Mouse (Mus musculus) heart, embryonic 16.5 days (tissue): ENCODE results near the gene Pigw. TPM values are rescaled to one million over a fixed set of nuclear protein-coding genes. Genes with fewer than 3 reads are reported as not detected.

Experiments
- ATAC-seq: fragments of 200-750 bp; cut with Nextera tagmentation; replicated peaks from 2 replicates; pipeline ENCODE4 v1.8.0; 2017; ENCODE audit warnings: moderate number of reproducible peaks; ENCODE audit not compliant: insufficient read depth, low FRiP score; ENCODE audit errors: extremely low read depth
- H3K27ac ChIP-seq: fragments of 300-500 bp; sonication (generic); 2 replicates; pipeline ENCODE4 v1.5.1; 2014; ENCODE audit warnings: mild to moderate bottlenecking, low read length, control low read depth, moderate library complexity
- H3K27me3 ChIP-seq: fragments of 300-500 bp; sonication (generic); 2 replicates; pipeline ENCODE4 v1.6.1; 2014; ENCODE audit warnings: low read length, mixed read lengths; ENCODE audit not compliant: control insufficient read depth, insufficient read depth
- H3K36me3 ChIP-seq: fragments of 300-500 bp; sonication (generic); 2 replicates; pipeline ENCODE4 v1.6.1; 2014; ENCODE audit not compliant: control insufficient read depth, insufficient read depth
- H3K4me1 ChIP-seq: fragments of 300-500 bp; sonication (generic); 2 replicates; pipeline ENCODE4 v1.6.1; 2014; ENCODE audit warnings: low read length, mixed read lengths; ENCODE audit not compliant: control insufficient read depth, insufficient read depth
- H3K4me2 ChIP-seq: fragments of 300-500 bp; sonication (generic); 2 replicates; pipeline ENCODE4 v1.6.1; 2014; ENCODE audit warnings: low read depth, mild to moderate bottlenecking, control low read depth, low read length
- H3K4me3 ChIP-seq: fragments of 300-500 bp; sonication (generic); 2 replicates; pipeline ENCODE4 v1.5.1; 2014; ENCODE audit warnings: mild to moderate bottlenecking, control low read depth, low read length
- H3K9ac ChIP-seq: fragments of 300-500 bp; sonication (generic); 2 replicates; pipeline ENCODE4 v1.6.1; 2014; ENCODE audit warnings: low read length, control low read depth
- H3K9me3 ChIP-seq: fragments of 300-500 bp; sonication (generic); replicated peaks from 2 replicates; pipeline ENCODE4 v1.6.1; 2016; ENCODE audit warnings: low read length; ENCODE audit not compliant: control insufficient read depth
- WGBS: fragments of 180-500 bp; shearing (Covaris S2); extraction: QIAGEN DNeasy Blood & Tissue Kit; methylation state at CpG from one replicate; pipeline ENCODE4 v1.1.7; 2014; 5-methylcytosine and 5-hydroxymethylcytosine counted together
- polyA plus RNA-seq: library from polyadenylated mRNA; unstranded; fragments of >200 nt; fragmentation: Nextera tagmentation; extraction: Ambion mirVana; gene quantifications from 2 replicates; pipeline ENCODE4 v1.2.1, GENCODE M21; 2015

The Pigw gene
- polyA plus RNA-seq, 1 experiment from 2014 or later, result 2.8 TPM

DNA sequence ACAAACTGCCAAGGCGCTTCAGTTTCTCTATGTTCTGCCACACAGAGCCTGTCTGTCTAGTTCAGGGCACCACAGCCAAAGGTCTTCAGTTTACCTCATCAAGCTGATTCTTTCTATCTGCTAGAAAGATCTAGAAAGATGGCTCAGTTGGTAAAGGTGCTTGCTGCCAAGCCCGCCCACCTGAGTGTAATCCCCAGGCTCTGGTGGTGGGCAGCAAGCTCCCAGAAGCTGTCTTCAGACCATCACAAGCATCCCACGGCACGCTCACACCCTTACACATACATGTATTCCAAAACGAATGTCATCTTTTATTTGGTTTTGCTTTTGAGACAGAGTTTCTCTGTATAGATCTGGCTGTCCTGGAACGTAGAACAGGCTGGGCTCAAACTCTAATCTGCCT, 28.4 kb upstream of the Pigw start:
- Histone ChIP-seq H3K36me3 (peaks cover 56% of the 10 kb centered on the region), H3K9ac (no peak overlapping the region), H3K4me2 (no peak overlapping the region), H3K4me1 (no peaks in the 10 kb centered on the region), H3K9me3 (no peaks in the 10 kb centered on the region), H3K27ac (no peak overlapping the region), H3K4me3 (no peak overlapping the region), H3K27me3 (no peaks in the 10 kb centered on the region)
- ATAC-seq, result no peak
- 85% methylated on average over 6 of the region's 6 CpGs for WGBS

DNA sequence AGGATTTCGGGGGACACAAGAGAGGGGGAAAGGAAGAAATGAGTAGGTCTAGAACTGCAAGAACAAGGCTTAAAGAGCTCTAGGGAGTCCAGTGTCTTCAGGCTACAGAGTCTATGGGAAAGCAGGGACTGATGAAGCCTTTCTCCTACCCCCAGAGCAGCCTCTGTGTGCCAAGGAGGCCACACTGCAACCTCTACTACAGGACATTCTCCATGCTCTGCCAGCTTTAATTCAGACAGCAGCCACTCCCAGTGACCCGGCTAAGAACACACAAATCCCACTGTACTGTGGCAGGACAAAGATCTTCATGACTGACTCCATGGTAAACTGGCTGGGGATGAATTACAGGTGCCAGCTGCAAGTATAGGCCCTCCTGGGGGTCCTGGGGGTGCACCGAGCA, 27.0 kb upstream of the Pigw start:
- WGBS, result 72% methylated on average over 3 of the region's 3 CpGs
- no peak overlapping the region for H3K27ac ChIP-seq
- H3K9ac ChIP-seq, result no peak overlapping the region
- H3K27me3 ChIP-seq, result no peaks in the 10 kb centered on the region
- H3K4me2 ChIP-seq, result no peak overlapping the region
- ATAC-seq, result no peak
- H3K9me3 ChIP-seq, result no peaks in the 10 kb centered on the region
- H3K36me3 ChIP-seq, result peaks cover 64% of the 10 kb centered on the region
- no peaks in the 10 kb centered on the region for H3K4me1 ChIP-seq
- H3K4me3 ChIP-seq, result no peak overlapping the region

DNA sequence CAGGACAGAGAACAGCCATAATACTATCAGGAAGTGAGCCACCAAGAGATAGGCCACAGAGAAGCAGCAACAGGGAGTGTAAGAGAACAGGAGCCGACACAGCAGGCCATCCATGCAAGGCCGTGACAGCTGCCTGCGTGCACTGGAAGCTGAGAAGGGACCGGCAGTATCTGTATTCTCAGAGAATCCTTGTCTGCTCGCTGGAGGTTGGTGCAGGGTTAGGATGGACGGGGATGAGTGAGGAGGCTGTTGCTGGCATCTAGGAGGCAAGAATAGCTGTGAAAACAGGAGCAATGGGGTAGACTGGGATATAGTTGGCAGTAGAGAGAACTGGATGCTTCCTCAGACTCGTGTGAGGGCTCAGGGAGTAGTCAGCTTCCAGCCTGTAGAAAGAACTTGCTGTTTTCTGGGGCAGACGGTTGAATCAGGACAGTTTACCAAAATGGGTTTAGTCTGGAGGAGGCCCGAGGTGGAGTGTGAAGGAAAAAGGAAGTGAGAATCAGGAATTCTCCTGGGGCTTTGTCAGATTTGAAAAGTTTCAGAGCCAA, 24.6 kb upstream of the Pigw start:
- WGBS, result 83% methylated on average over 9 of the region's 9 CpGs
- Histone ChIP-seq H3K27ac (no peak overlapping the region), H3K9me3 (no peaks in the 10 kb centered on the region), H3K36me3 (peaks cover 61% of the 10 kb centered on the region), H3K4me3 (no peak overlapping the region), H3K4me2 (no peak overlapping the region), H3K27me3 (no peaks in the 10 kb centered on the region), H3K4me1 (no peaks in the 10 kb centered on the region), H3K9ac (no peak overlapping the region)
- ATAC-seq, result no peak

DNA sequence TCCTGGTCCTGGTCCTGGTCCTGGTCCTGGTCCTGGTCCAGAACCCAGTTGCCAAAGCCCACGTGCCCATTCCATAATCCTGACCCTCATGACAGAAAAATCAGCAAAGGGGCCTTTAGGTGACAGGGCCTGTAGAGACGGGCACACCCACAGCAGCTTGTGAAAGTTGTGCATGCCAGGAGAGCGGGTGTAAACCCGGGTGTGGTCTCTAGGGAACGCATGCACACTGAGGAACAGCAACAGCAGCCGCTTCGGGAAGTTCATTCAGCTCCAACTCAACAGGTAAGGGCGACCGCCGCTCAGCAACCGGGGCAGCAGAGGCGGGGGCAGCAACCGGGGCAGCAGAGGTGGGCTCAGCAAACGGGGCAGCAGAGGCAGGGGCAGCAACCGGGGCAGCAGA, 13.0 kb upstream of the Pigw start:
- ATAC-seq, result no peak
- Histone ChIP-seq H3K9me3 (no peaks in the 10 kb centered on the region), H3K4me2 (no peak overlapping the region), H3K4me3 (no peak overlapping the region), H3K36me3 (peaks cover 31% of the 10 kb centered on the region), H3K4me1 (no peaks in the 10 kb centered on the region), H3K9ac (no peak overlapping the region), H3K27me3 (no peaks in the 10 kb centered on the region), H3K27ac (no peak overlapping the region)
- 85% methylated on average over 15 of the region's 15 CpGs for WGBS

DNA sequence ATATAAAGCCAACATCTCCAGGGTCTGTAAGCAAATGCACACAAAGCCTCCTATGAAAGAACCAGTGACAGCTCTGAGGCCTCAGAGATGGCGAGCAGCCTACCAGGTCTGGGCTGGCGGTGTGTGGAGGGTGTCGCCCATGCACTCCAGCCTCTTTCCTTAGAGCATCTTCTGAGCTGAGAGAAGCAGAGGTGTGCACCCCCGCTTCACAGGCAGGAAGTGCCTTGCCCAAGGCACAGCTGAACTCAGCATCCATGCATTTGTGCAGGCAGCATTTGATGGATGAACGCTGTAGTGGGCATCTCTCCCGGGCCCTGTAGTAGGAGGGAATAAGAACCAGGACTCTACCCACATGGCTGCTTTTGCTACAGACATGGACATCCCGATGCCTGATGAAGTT, 11.6 kb upstream of the Pigw start:
- no peak overlapping the region for H3K4me2 ChIP-seq
- no peak overlapping the region for H3K27ac ChIP-seq
- no peak overlapping the region for H3K9ac ChIP-seq
- H3K4me1 ChIP-seq, result no peaks in the 10 kb centered on the region
- no peaks in the 10 kb centered on the region for H3K27me3 ChIP-seq
- H3K36me3 ChIP-seq, result peaks cover 31% of the 10 kb centered on the region
- 91% methylated on average over 7 of the region's 7 CpGs for WGBS
- no peak for ATAC-seq
- H3K4me3 ChIP-seq, result no peak overlapping the region
- H3K9me3 ChIP-seq, result no peaks in the 10 kb centered on the region

DNA sequence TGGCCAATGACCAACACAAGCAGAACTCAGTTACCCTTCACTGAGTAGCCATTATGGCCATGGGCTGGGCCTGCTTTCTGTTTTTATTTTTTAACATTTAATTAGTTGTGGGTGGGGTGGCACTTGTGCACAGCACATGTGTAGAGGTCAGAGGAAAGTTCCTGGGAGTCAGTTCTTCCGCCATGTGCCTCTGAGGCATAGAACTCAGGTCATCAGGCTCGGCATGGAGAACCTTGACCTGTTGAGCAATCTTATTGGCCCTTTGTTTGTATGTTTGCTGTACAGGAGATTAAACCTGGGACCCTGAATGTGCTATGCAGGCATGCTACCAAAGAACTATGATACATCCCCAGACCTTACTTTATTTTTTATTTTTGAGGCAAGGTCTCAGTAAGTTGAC, 9.4 kb upstream of the Pigw start:
- Histone ChIP-seq H3K36me3 (peaks cover 43% of the 10 kb centered on the region), H3K4me1 (no peaks in the 10 kb centered on the region), H3K27me3 (no peaks in the 10 kb centered on the region), H3K4me2 (no peak overlapping the region), H3K9me3 (no peaks in the 10 kb centered on the region), H3K4me3 (no peak overlapping the region), H3K9ac (no peak overlapping the region), H3K27ac (no peak overlapping the region)
- 91% methylated on average over 2 of the region's 2 CpGs for WGBS
- no peak for ATAC-seq

DNA sequence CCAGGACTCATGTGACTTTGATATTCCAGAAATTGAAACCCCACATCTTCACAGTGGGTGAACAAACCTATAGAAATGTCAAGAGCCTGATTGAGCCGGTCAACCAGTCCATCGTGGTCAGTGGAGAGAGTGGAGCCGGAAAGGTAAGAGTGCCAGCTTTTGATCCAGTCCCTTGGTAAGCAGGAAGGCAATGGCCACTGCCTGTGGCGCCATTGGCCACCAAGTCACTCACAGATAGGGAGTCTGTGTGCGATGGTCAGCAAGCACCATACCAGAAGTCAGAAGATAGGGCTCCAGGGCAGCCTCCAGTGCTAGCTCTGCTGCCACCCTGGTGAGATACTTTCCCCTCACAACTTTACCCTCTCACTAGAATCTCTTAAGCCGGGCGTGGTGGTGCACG, 7.9 kb upstream of the Pigw start:
- Histone ChIP-seq H3K36me3 (peaks cover 52% of the 10 kb centered on the region), H3K4me2 (no peak overlapping the region), H3K27ac (no peak overlapping the region), H3K4me3 (no peak overlapping the region), H3K9ac (no peak overlapping the region), H3K9me3 (no peaks in the 10 kb centered on the region), H3K4me1 (no peaks in the 10 kb centered on the region), H3K27me3 (no peaks in the 10 kb centered on the region)
- WGBS, result 94% methylated on average over 8 of the region's 8 CpGs
- ATAC-seq, result no peak

DNA sequence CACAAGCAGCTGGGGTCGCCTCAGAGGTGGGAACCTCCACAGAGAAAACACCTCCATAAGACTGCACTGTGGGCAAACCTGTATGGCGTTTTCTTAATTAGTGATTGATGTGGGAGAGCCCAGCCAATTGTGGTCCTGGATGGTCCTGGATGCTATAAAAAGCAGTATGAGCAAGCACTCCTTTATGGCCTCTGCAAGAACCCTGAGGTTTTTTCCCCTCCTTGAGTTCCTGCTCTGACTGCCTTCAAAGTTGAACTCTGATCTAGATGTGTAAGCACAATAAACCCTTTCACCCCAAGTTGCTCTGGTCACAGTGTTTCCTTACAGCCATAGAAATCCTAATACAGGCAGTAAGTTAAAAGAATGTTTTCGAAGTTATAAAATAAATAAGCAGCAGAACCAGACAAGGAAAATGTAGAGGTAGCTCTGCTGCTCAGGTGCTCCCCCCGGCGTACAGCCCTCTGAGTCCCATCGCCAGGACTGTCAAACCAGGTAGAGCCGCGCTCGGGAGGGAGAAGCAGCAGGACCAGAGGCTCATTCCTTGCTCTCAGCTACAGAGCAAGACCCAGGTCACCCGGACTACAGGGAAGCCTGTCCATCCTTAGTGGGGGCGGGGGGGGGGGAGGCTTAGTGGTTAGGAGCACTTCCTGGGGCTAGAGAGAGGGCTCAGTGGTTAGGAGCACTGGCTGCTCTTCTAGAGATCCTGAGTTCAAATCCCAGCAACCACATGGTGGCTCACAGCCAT, 6.9 kb upstream of the Pigw start:
- H3K9ac ChIP-seq, result no peak overlapping the region
- ATAC-seq, result no peak
- H3K4me1 ChIP-seq, result no peaks in the 10 kb centered on the region
- no peak overlapping the region for H3K27ac ChIP-seq
- H3K27me3 ChIP-seq, result no peaks in the 10 kb centered on the region
- no peak overlapping the region for H3K4me2 ChIP-seq
- no peak overlapping the region for H3K4me3 ChIP-seq
- 92% methylated on average over 11 of the region's 11 CpGs for WGBS
- peaks cover 52% of the 10 kb centered on the region for H3K36me3 ChIP-seq
- no peaks in the 10 kb centered on the region for H3K9me3 ChIP-seq

DNA sequence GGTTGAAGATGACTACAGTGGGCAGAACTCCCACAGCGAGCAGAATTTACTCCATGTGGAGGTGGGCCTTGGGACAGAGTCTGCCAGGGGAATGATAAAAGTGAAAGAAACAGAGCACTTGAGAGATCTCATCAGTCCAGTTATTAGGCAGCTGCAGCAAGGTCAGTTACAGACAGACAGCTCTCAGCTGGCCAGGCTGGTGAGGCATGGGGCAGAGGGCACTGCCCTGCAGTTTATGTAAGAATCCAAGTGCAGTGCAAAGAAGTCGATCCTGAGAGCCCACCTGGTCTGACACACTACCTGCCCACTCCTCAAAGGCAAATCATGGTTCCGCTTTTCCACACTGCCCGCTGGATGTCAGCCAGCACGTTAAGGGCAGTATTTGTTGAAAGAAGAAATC, 6.2 kb upstream of the Pigw start:
- Histone ChIP-seq H3K27me3 (no peaks in the 10 kb centered on the region), H3K4me2 (no peak overlapping the region), H3K36me3 (peaks cover 49% of the 10 kb centered on the region), H3K9ac (no peak overlapping the region), H3K4me1 (peaks cover 4% of the 10 kb centered on the region), H3K4me3 (no peak overlapping the region), H3K9me3 (no peaks in the 10 kb centered on the region), H3K27ac (no peak overlapping the region)
- no peak for ATAC-seq
- WGBS, result 86% methylated on average over 5 of the region's 5 CpGs
